Mouse (Mus musculus) neutrophil, adult 83 days (primary cell): ENCODE data around the gene Upf2. TPM values are rescaled to one million over a fixed set of nuclear protein-coding genes. Genes with fewer than 3 reads are reported as not detected.

Experiments used
- total RNA-seq, 2 experiments: library from RNA; stranded (reverse); gene quantifications; one replicate each; pipeline ENCODE4 v1.2.4; 2023

Upf2 gene
- total RNA-seq, result 10 to 100 TPM; 34.6 to 38.4 TPM

DNA sequence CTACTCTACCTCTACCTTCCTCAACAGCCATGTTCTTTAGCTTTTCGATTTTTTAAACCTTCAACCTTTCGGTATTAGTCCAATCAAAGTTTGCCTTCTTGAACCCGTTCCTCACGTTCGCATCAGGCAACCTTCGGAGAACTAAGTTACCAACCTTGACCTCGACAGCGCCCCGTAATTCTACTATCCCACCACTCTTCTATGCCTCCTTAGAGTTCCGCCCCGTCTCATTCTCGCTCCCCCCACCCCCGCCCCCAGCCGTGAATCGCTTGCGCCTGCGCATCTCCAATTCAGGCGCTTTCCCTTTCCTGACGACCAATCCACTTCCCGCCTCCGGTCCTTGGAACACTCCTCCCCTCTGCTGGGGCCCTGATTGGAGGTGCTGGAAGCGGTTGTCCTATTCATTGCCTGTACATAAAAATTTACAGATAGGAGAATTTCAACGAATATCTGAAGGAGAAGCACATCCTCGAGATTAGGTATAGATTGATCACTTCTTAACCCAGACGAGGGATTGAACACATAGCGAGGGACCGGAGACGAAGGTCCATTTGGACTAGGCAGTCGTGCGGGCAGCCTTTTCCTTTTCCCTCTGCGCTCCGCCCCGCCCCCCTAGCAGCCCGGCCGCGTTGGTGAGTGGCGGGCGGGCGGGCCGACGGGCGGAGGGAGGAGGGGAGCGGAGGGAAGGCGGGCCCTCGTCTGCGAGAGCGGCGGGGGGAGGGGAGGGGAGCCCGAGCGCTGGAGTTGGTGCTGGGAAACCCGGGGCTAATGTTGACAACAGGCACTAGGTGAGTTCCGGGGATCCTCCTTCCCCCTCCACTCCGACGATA is at the start of gene Upf2:
Upf2 (plus strand) TSS at position 704 of the 830 bp plus-strand sequence.

DNA sequence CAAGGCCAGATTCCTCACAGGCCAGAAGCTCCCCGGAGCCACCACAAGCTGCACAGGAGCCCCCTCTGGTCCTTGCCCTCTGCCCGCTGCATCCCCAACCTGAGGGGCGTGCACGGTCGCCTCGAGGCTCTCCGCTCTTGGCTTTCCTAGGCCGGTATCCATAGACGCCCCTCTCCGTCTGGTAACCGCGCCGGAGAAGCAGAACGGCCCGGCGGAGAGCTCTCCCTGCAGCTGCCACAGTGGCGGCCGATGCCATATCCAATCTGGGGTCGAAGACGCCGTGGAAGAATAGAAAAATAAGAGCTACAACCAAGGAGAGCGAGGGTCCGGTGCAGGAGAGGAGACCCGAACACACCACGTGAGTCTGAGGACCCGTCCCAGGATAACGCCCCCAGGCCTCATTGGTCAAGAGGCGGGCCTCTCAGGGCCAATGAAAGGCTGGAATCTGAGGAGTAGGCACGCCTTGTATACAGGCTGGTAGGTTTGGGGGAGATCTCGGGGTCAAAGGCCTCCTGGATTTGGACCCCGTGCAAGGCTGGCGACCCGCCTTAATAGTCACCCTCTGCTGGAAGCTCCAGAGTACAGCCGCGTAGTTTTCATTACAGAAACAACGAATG is 8.7 kb upstream of the Upf2 start, which contains the start of gene Dhtkd1:
Dhtkd1 (minus strand) TSS at position 377 of the 617 bp plus-strand sequence.

Other genes starting within 250 kb of the Upf2 start
- 10 to 100 TPM; 67.3 to 68.8 TPM for gene Camk1d, start 237.0 kb upstream of the Upf2 start, total RNA-seq
- gene Nudt5, start 106.5 kb upstream of the Upf2 start, total RNA-seq, result 10 to 100 TPM; 19.1 to 23.2 TPM
- gene Cdc123, start 106.3 kb upstream of the Upf2 start, total RNA-seq, result 10 to 100 TPM; 69.4 to 79.2 TPM
- 1 to 10 TPM in 1 of 2 experiments, under 1 TPM in 1; 0.84 to 1.0 TPM for gene Gm13199, start 88.5 kb upstream of the Upf2 start, total RNA-seq
- gene Sec61a2, start 56.0 kb upstream of the Upf2 start, total RNA-seq, result 1 to 10 TPM; 8.4 to 9.8 TPM
- 1 to 10 TPM in 1 of 2 experiments, under 1 TPM in 1; 0.24 to 2.0 TPM for gene Dhtkd1, start 8.7 kb upstream of the Upf2 start, total RNA-seq
- gene Proser2, start 178.7 kb downstream of the Upf2 start, total RNA-seq, result under 1 TPM in 1 of 2 experiments, not detected in 1; 0.53 TPM